Mouse (Mus musculus) MEL (cell line): ENCODE measurements around the gene Osgin1. TPM values are rescaled to one million over a fixed set of nuclear protein-coding genes. Genes with fewer than 3 reads are reported as not detected.

Source experiments
- DNase-seq: peaks from one replicate; pipeline ENCODE4 v3.0.0; 2011; ENCODE audit warnings: low read depth, low spot score
- H3K27ac ChIP-seq: 2 replicates; pipeline ENCODE4 v1.5.1; 2012; ENCODE audit warnings: low read depth, mild to moderate bottlenecking, control low read depth, low read length, moderate library complexity; ENCODE audit not compliant: control insufficient read depth
- H3K27me3 ChIP-seq, 2 experiments: fragments of 150-350 bp in 1 of 2; sonication (generic) in 1 of 2; 2 replicates each; pipeline ENCODE4 v1.6.1; 2012; ENCODE audit warnings: low read length in 2 of 2, mild to moderate bottlenecking in 2 of 2, improper control_type of control experiment in 1 of 2, moderate library complexity in 1 of 2; ENCODE audit not compliant: insufficient read depth in 2 of 2, control insufficient read depth in 1 of 2
- H3K36me3 ChIP-seq, 2 experiments: 2 replicates each; pipeline ENCODE4 v1.6.1; 2012 to 2014; ENCODE audit warnings: low read length in 2 of 2, improper control_type of control experiment in 1 of 2, inconsistent platforms in 1 of 2, mild to moderate bottlenecking in 1 of 2; ENCODE audit not compliant: insufficient read depth in 2 of 2, control insufficient read depth in 1 of 2
- H3K4me1 ChIP-seq, 2 experiments: fragments of 150-350 bp in 1 of 2; sonication (generic) in 1 of 2; 2 replicates each; pipeline ENCODE4 v1.6.1; 2012; ENCODE audit warnings: low read length in 2 of 2, improper control_type of control experiment in 1 of 2, mild to moderate bottlenecking in 1 of 2; ENCODE audit not compliant: insufficient read depth in 2 of 2, control insufficient read depth in 1 of 2
- H3K4me3 ChIP-seq, 2 experiments: fragments of 150-350 bp in 1 of 2; sonication (generic) in 1 of 2; 2 replicates each; pipeline ENCODE4 v1.5.1; 2012; ENCODE audit warnings: low read depth in 2 of 2, low read length in 2 of 2, mild to moderate bottlenecking in 2 of 2, moderate library complexity in 2 of 2, control low read depth in 1 of 2, improper control_type of control experiment in 1 of 2; ENCODE audit not compliant: control insufficient read depth in 1 of 2, insufficient read depth in 1 of 2
- H3K79me2 ChIP-seq: 2 replicates; pipeline ENCODE4 v1.6.1; 2012; ENCODE audit warnings: mild to moderate bottlenecking, low read length, moderate library complexity; ENCODE audit not compliant: control insufficient read depth, poor library complexity, insufficient read depth
- H3K9ac ChIP-seq: 2 replicates; pipeline ENCODE4 v1.6.1; 2012; ENCODE audit warnings: low read depth, mild to moderate bottlenecking, control low read depth, low read length, moderate library complexity; ENCODE audit not compliant: control insufficient read depth, poor library complexity, severe bottlenecking
- H3K9me3 ChIP-seq: fragments of 150-350 bp; sonication (generic); replicated peaks from 2 replicates; pipeline ENCODE4 v1.6.1; 2012; ENCODE audit warnings: mild to moderate bottlenecking, low read length, improper control_type of control experiment, moderate library complexity; ENCODE audit not compliant: insufficient read depth
- BHLHE40 ChIP-seq: IDR thresholded peaks from 2 replicates; pipeline ENCODE4 v1.6.1; 2012; ENCODE audit warnings: low read depth, mild to moderate bottlenecking, inconsistent platforms, low read length, improper control_type of control experiment, borderline replicate concordance
- CHD1 ChIP-seq: IDR thresholded peaks from 2 replicates; pipeline ENCODE4 v1.6.1; 2012; ENCODE audit warnings: low read depth, mild to moderate bottlenecking, inconsistent platforms, low read length, improper control_type of control experiment
- CTCF ChIP-seq, 3 experiments: IDR thresholded peaks in 2 of 3; conservative IDR thresholded peaks in 1 of 3; 2 replicates each; pipeline ENCODE4 v1.5.1; 2011 to 2012; ENCODE audit warnings: low read length in 3 of 3, low read depth in 2 of 3, mild to moderate bottlenecking in 2 of 3, improper control_type of control experiment in 1 of 3, inconsistent platforms in 1 of 3, mixed read lengths in 1 of 3, moderate library complexity in 1 of 3; ENCODE audit not compliant: control insufficient read depth in 1 of 3, insufficient read depth in 1 of 3, poor library complexity in 1 of 3, severe bottlenecking in 1 of 3
- ETS1 ChIP-seq: IDR thresholded peaks from 2 replicates; pipeline ENCODE4 v1.6.1; 2012; ENCODE audit warnings: low read depth, mild to moderate bottlenecking, inconsistent platforms, low read length, improper control_type of control experiment, moderate library complexity
- GABPA ChIP-seq: IDR thresholded peaks from 2 replicates; pipeline ENCODE4 v1.6.1; 2012; ENCODE audit warnings: low read depth, mild to moderate bottlenecking, inconsistent platforms, low read length, improper control_type of control experiment, moderate library complexity
- GATA1 ChIP-seq: IDR thresholded peaks from 2 replicates; pipeline ENCODE4 v1.6.1; 2011; ENCODE audit warnings: low read depth, low read length, improper control_type of control experiment
- HCFC1 ChIP-seq: IDR thresholded peaks from 2 replicates; pipeline ENCODE4 v1.6.1; 2012; ENCODE audit warnings: low read depth, mild to moderate bottlenecking, inconsistent platforms, low read length, improper control_type of control experiment, moderate library complexity
- JUND ChIP-seq: IDR thresholded peaks from 2 replicates; pipeline ENCODE4 v1.6.1; 2011; ENCODE audit warnings: low read depth, mild to moderate bottlenecking, improper control_type of control experiment, low read length
- KAT2A ChIP-seq: conservative IDR thresholded peaks from 2 replicates; pipeline ENCODE4 v1.6.1; 2012; ENCODE audit warnings: low read depth, low read length, improper control_type of control experiment, inconsistent platforms
- MAX ChIP-seq: IDR thresholded peaks from 2 replicates; pipeline ENCODE4 v1.6.1; 2011; ENCODE audit warnings: low read length, improper control_type of control experiment
- MAZ ChIP-seq: IDR thresholded peaks from 2 replicates; pipeline ENCODE4 v1.6.1; 2012; ENCODE audit warnings: low read depth, mild to moderate bottlenecking, inconsistent platforms, low read length, improper control_type of control experiment
- MXI1 ChIP-seq: IDR thresholded peaks from 2 replicates; pipeline ENCODE4 v1.6.1; 2011; ENCODE audit warnings: mild to moderate bottlenecking, low read depth, low read length, improper control_type of control experiment
- MYB ChIP-seq: IDR thresholded peaks from 2 replicates; pipeline ENCODE4 v1.6.1; 2011; ENCODE audit warnings: mild to moderate bottlenecking, low read depth, low read length, improper control_type of control experiment
- NRF1 ChIP-seq: IDR thresholded peaks from 2 replicates; pipeline ENCODE4 v1.6.1; 2014; ENCODE audit warnings: low read depth, mild to moderate bottlenecking, inconsistent platforms, low read length, improper control_type of control experiment, moderate library complexity; ENCODE audit not compliant: poor library complexity, insufficient read depth, severe bottlenecking
- POLR2A ChIP-seq, 2 experiments: IDR thresholded peaks; 2 replicates each; pipeline ENCODE4 v1.6.1; 2011 to 2012; ENCODE audit warnings: low read length in 2 of 2, mild to moderate bottlenecking in 2 of 2, control low read depth in 1 of 2, improper control_type of control experiment in 1 of 2, low read depth in 1 of 2, moderate library complexity in 1 of 2; ENCODE audit not compliant: control insufficient read depth in 1 of 2, insufficient read depth in 1 of 2, poor library complexity in 1 of 2
- POLR2AphosphoS2 ChIP-seq: IDR thresholded peaks from 2 replicates; pipeline ENCODE4 v1.6.1; 2011; ENCODE audit warnings: low read length, improper control_type of control experiment
- RCOR1 ChIP-seq: IDR thresholded peaks from 2 replicates; pipeline ENCODE4 v1.6.1; 2012; ENCODE audit warnings: low read depth, mild to moderate bottlenecking, inconsistent platforms, low read length, improper control_type of control experiment
- TAL1 ChIP-seq: IDR thresholded peaks from 2 replicates; pipeline ENCODE4 v1.6.1; 2012; ENCODE audit warnings: mild to moderate bottlenecking, inconsistent platforms, low read length, moderate library complexity, mixed read lengths
- TCF12 ChIP-seq: IDR thresholded peaks from 2 replicates; pipeline ENCODE4 v1.6.1; 2014; ENCODE audit warnings: low read depth, mild to moderate bottlenecking, inconsistent platforms, low read length, improper control_type of control experiment, moderate library complexity
- USF1 ChIP-seq: IDR thresholded peaks from 2 replicates; pipeline ENCODE4 v1.6.1; 2014; ENCODE audit warnings: low read depth, mild to moderate bottlenecking, inconsistent platforms, low read length, improper control_type of control experiment, moderate library complexity
- USF2 ChIP-seq, 2 experiments: IDR thresholded peaks; 2 replicates each; pipeline ENCODE4 v1.6.1; 2011 to 2012; ENCODE audit warnings: improper control_type of control experiment in 2 of 2, low read length in 2 of 2, borderline replicate concordance in 1 of 2, inconsistent platforms in 1 of 2, low read depth in 1 of 2, mild to moderate bottlenecking in 1 of 2; ENCODE audit not compliant: insufficient read depth in 1 of 2
- ZC3H11A ChIP-seq: IDR thresholded peaks from 2 replicates; pipeline ENCODE4 v1.6.1; 2012; ENCODE audit warnings: low read depth, mild to moderate bottlenecking, inconsistent platforms, low read length, improper control_type of control experiment
- ZNF384 ChIP-seq: IDR thresholded peaks from 2 replicates; pipeline ENCODE4 v1.6.1; 2012; ENCODE audit warnings: low read depth, mild to moderate bottlenecking, inconsistent platforms, low read length, improper control_type of control experiment
- polyA plus RNA-seq, 2 experiments: library from polyadenylated mRNA; stranded (reverse) in 1 of 2; unstranded in 1 of 2; fragments of >175 nt in 1 of 2; fragments of >200 nt in 1 of 2; gene quantifications; 2 replicates each; pipeline versions ENCODE4 v1.2.1 to v1.2.4; 2012; ENCODE audit warnings: low replicate concordance in 2 of 2, low read depth in 1 of 2; ENCODE audit not compliant: insufficient read length in 2 of 2, insufficient read depth in 1 of 2, missing spikeins in 1 of 2
- total RNA-seq: library from RNA; depleted of rRNA; stranded (reverse); fragments of 300-350 nt; gene quantifications from 2 replicates; pipeline ENCODE4 v1.2.3, GENCODE M21; 2012

Gene Osgin1
- total and polyA plus RNA-seq, 3 experiments, result 0.08 to 0.84 TPM; not detected in 1

GRCm38 (mm10) chr8:119400122-119400671 lies 33.7 kb upstream of the Osgin1 start:
- no peak overlapping the region for H3K27ac ChIP-seq
- no peak for TF ChIP-seq POLR2A (IDR thresholded peaks at IDR 0.05; ENCODE audit: control insufficient read depth in 1 of 2, insufficient read depth in 1 of 2, low read depth in 1 of 2, low read length in 2 of 2, poor library complexity in 1 of 2)
- no peak for TF ChIP-seq TCF12
- no peak for TF ChIP-seq GABPA
- TF ChIP-seq TAL1, result no peak
- no peak for TF ChIP-seq MXI1
- TF ChIP-seq POLR2AphosphoS2, result peak; percentile 26; the same call in 1 of the 2 replicates
- no peak for TF ChIP-seq JUND
- TF ChIP-seq GATA1, result no peak
- TF ChIP-seq NRF1, result no peak
- DNase-seq, result no peak
- H3K4me1 ChIP-seq, result peaks cover 0 to 9% of the 10 kb centered on the region in 2 experiments; a peak in 3 of 4 replicates
- H3K9me3 ChIP-seq, result no peaks in the 10 kb centered on the region
- H3K27me3 ChIP-seq, result no peaks in the 10 kb centered on the region
- H3K4me3 ChIP-seq, result no peak overlapping the region
- peaks cover 3 to 6% of the 10 kb centered on the region in 2 experiments; a peak in 2 of 4 replicates for H3K36me3 ChIP-seq
- no peak overlapping the region for H3K9ac ChIP-seq
- peaks cover 5% of the 10 kb centered on the region for H3K79me2 ChIP-seq

GRCm38 (mm10) chr8:119400904-119401303 lies 33.0 kb upstream of the Osgin1 start:
- H3K4me3 ChIP-seq, result no peak overlapping the region
- no peaks in the 10 kb centered on the region for H3K9me3 ChIP-seq
- no peaks in the 10 kb centered on the region for H3K27me3 ChIP-seq
- H3K4me1 ChIP-seq, result peaks cover 0 to 5% of the 10 kb centered on the region in 2 experiments; a peak in 2 of 4 replicates
- H3K9ac ChIP-seq, result no peak overlapping the region
- TF ChIP-seq USF1 (no peak), TAL1 (no peak), CTCF (IDR thresholded peaks at IDR 0.05 in 2 of 3, conservative IDR thresholded peaks at IDR 0.05 in 1 of 3; ENCODE audit: control insufficient read depth in 1 of 3, insufficient read depth in 1 of 3, low read depth in 2 of 3, low read length in 3 of 3, poor library complexity in 1 of 3, severe bottlenecking in 1 of 3) (no peak), RCOR1 (no peak), KAT2A (no peak), ZNF384 (no peak)
- TF ChIP-seq, all 39 proteins: peak for 0
- no peak overlapping the region for H3K27ac ChIP-seq
- H3K79me2 ChIP-seq, result no peaks in the 10 kb centered on the region
- DNase-seq, result no peak
- H3K36me3 ChIP-seq, result peaks cover 2 to 7% of the 10 kb centered on the region in 2 experiments; a peak in 2 of 4 replicates

- H3K9ac ChIP-seq, result no peak overlapping the region
- no peak overlapping the region for H3K27ac ChIP-seq
- TF ChIP-seq ZNF384 (no peak), ZC3H11A (no peak), MYB (no peak), HCFC1 (no peak), RCOR1 (no peak), GABPA (no peak), CTCF (IDR thresholded peaks at IDR 0.05 in 2 of 3, conservative IDR thresholded peaks at IDR 0.05 in 1 of 3; ENCODE audit: control insufficient read depth in 1 of 3, insufficient read depth in 1 of 3, low read depth in 2 of 3, low read length in 3 of 3, poor library complexity in 1 of 3, severe bottlenecking in 1 of 3) (no peak), ETS1 (no peak), CHD1 (no peak), BHLHE40 (no peak), MAZ (no peak), USF2 (IDR thresholded peaks at IDR 0.05; ENCODE audit: borderline replicate concordance in 1 of 2, insufficient read depth in 1 of 2, low read depth in 1 of 2, low read length in 2 of 2) (no peak), POLR2AphosphoS2 (no peak), GATA1 (no peak), MAX (no peak)
- no peaks in the 10 kb centered on the region for H3K79me2 ChIP-seq
- no peak overlapping the region for H3K4me3 ChIP-seq
- H3K36me3 ChIP-seq, result peaks cover 2 to 7% of the 10 kb centered on the region in 2 experiments; a peak in 2 of 4 replicates
- H3K27me3 ChIP-seq, result no peaks in the 10 kb centered on the region
- H3K9me3 ChIP-seq, result no peaks in the 10 kb centered on the region
- DNase-seq, result no peak
- H3K4me1 ChIP-seq, result peaks cover 0 to 5% of the 10 kb centered on the region in 2 experiments; a peak in 2 of 4 replicates
Measured at GRCm38 (mm10) chr8:119403912-119404311, 30.0 kb upstream of the Osgin1 start.
